Mouse (Mus musculus): Measurements from ENCODE around the gene Eepd1.

- TF ChIP-seq POLR2A (IDR thresholded peaks at IDR 0.05; ENCODE audit: low read depth, low read length) (no peak), CTCF (IDR thresholded peaks at IDR 0.05; ENCODE audit: extremely low read depth, insufficient read depth, insufficient read length, insufficient replicate concordance) (no peak)
Measured at GRCm38 (mm10) chr9:25526516-25526915, 45.2 kb downstream of the Eepd1 start.

All from spleen, adult 2 months (tissue).